In genomic region chr6:59483587-59483986, GRCm38 (mm10) we compare ENCODE assay signal across 8 mouse cellular contexts. TPM values are rescaled to one million over a fixed set of nuclear protein-coding genes. Genes with fewer than 3 reads are reported as not detected.
DNase-seq lines count a peak whose midpoint lies in the region; ATAC-seq lines count a peak whose summit lies in the region.

No protein-coding gene starts in this region.

- peak; percentile 6 for DNase-seq in ovary, postnatal 36 days (ENCODE audit: low spot score)
- DNase-seq in ovary, postnatal 10 days (ENCODE audit: low spot score), result no peak
- peak; percentile 14 for DNase-seq in c-Kit-positive CD71-negative TER-119-negative erythroid progenitor cells, embryonic 14.5 days (ENCODE audit: low read depth)
- peak; percentile 29 to 35 for DNase-seq in left cerebral cortex, postnatal 10 days (ENCODE audit: extremely low spot score in 1 of 2, low spot score in 2 of 2)

- H3K27me3 ChIP-seq in forebrain, embryonic 13.5 days, result no peaks in the 10 kb centered on the region
- no peaks in the 10 kb centered on the region for H3K27me3 ChIP-seq in intestine, embryonic 15.5 days (replicated peaks)
- no peaks in the 10 kb centered on the region for H3K27me3 ChIP-seq in midbrain, embryonic 15.5 days (replicated peaks)

- WGBS in forebrain, embryonic 13.5 days, result 14% methylated on average over 3 of the region's 3 CpGs
- 19% methylated on average over 3 of the region's 3 CpGs for WGBS in intestine, embryonic 15.5 days
- WGBS in midbrain, embryonic 15.5 days, result 14% methylated on average over 3 of the region's 3 CpGs

- intact Hi-C loops in left cerebral cortex, postnatal 10 days (cut with DNase I), result loop anchor here (2.0 kb wide), 1 partner anchor 235 kb away; no protein-coding TSS in a partner anchor

- no peak overlapping the region for H3K9ac ChIP-seq in forebrain, embryonic 13.5 days
- no peak overlapping the region for H3K9ac ChIP-seq in intestine, embryonic 15.5 days
- H3K9ac ChIP-seq in midbrain, embryonic 15.5 days, result no peak overlapping the region

- peak; percentile 92 for ATAC-seq in forebrain, embryonic 13.5 days
- ATAC-seq in intestine, embryonic 15.5 days, result peak; percentile 63
- peak; percentile 87 for ATAC-seq in midbrain, embryonic 15.5 days (replicated peaks)
- ATAC-seq in erythroid progenitor cell, adult 5-6 weeks (replicated peaks; ENCODE audit: low FRiP score, poor library complexity, severe bottlenecking), result no peak

- no peaks in the 10 kb centered on the region for H3K9me3 ChIP-seq in forebrain, embryonic 13.5 days (replicated peaks)
- H3K9me3 ChIP-seq in intestine, embryonic 15.5 days, result no peaks in the 10 kb centered on the region
- no peaks in the 10 kb centered on the region for H3K9me3 ChIP-seq in midbrain, embryonic 15.5 days

- H3K4me3 ChIP-seq in forebrain, embryonic 13.5 days, result no peak overlapping the region
- H3K4me3 ChIP-seq in intestine, embryonic 15.5 days (replicated peaks), result no peak overlapping the region
- no peak overlapping the region for H3K4me3 ChIP-seq in midbrain, embryonic 15.5 days

- no peaks in the 10 kb centered on the region for H3K36me3 ChIP-seq in forebrain, embryonic 13.5 days (ENCODE audit: poor library complexity, severe bottlenecking)
- no peaks in the 10 kb centered on the region for H3K36me3 ChIP-seq in intestine, embryonic 15.5 days
- no peaks in the 10 kb centered on the region for H3K36me3 ChIP-seq in midbrain, embryonic 15.5 days (replicated peaks)

- no peak overlapping the region for H3K27ac ChIP-seq in forebrain, embryonic 13.5 days
- H3K27ac ChIP-seq in intestine, embryonic 15.5 days, result no peak overlapping the region
- no peak overlapping the region for H3K27ac ChIP-seq in midbrain, embryonic 15.5 days

- H3K4me1 ChIP-seq in forebrain, embryonic 13.5 days, result no peaks in the 10 kb centered on the region
- no peaks in the 10 kb centered on the region for H3K4me1 ChIP-seq in intestine, embryonic 15.5 days (replicated peaks)
- no peaks in the 10 kb centered on the region for H3K4me1 ChIP-seq in midbrain, embryonic 15.5 days

- H3K4me2 ChIP-seq in forebrain, embryonic 13.5 days, result no peak overlapping the region
- no peak overlapping the region for H3K4me2 ChIP-seq in intestine, embryonic 15.5 days (replicated peaks)
- H3K4me2 ChIP-seq in midbrain, embryonic 15.5 days, result no peak overlapping the region

RNA-seq across cellular contexts. Expression of gene Gprin3, which starts 57.5 kb away (rescaled TPM):
- polyA plus RNA-seq in forebrain, embryonic 13.5 days (2015; fragmentation: Nextera tagmentation; extraction: Ambion mirVana), result 0.83 and 1.1 TPM in 2 replicates
- polyA plus RNA-seq in intestine, embryonic 15.5 days (2015; fragmentation: Nextera tagmentation; extraction: Ambion mirVana), result 6.5 and 6.8 TPM in 2 replicates
- total RNA-seq in left cerebral cortex, postnatal 10 days (2021), result 10 to 100 TPM; 16.8 to 18.3 TPM
- polyA plus RNA-seq in midbrain, embryonic 15.5 days (2015; fragmentation: Nextera tagmentation; extraction: Ambion mirVana), result 9.0 and 9.3 TPM in 2 replicates
- 0.36 and 1.3 TPM in 2 replicates for total RNA-seq in erythroid progenitor cell, adult 5-6 weeks (2015; ENCODE audit: low replicate concordance)
- total RNA-seq in erythroid progenitor cell, adult 5-6 weeks (2017; ENCODE audit: low replicate concordance), result 0.08 and 0.51 TPM in 2 replicates
